In genomic region chr7:27574124-27574880, GRCm38 (mm10) we compare ENCODE assay signal across 14 mouse cellular contexts. TPM values are rescaled to one million over a fixed set of nuclear protein-coding genes. Genes with fewer than 3 reads are reported as not detected.
DNase-seq lines count a peak whose midpoint lies in the region; ATAC-seq and TF ChIP-seq lines count a peak whose summit lies in the region.
"Had no signal": no experiment of that assay in that cellular context is flagged by ENCODE, and none has a peak within 500 bp of the region (broad histone marks: within the 10 kb centered on the region; RNA-seq: fewer than 3 reads in every experiment).

No protein-coding gene starts in this region.

- in situ Hi-C loops in Patski (cut with MboI; ENCODE audit: low pct_unique_long_range_greater_than_20kb), result no loop called here

- POLR2A ChIA-PET in Patski (lab: Charles Lee), result interaction anchor here (1.0 kb wide), 1 partner anchor 12 kb away, joined by 3 read pairs; no protein-coding TSS in a partner anchor

- TF ChIP-seq CTCF in Patski (IDR thresholded peaks at IDR 0.05), result no peak

- H3K36me3 ChIP-seq in hindbrain, embryonic 16.5 days (ENCODE audit: control insufficient read depth, insufficient read depth, low read length), result peaks cover 26% of the 10 kb centered on the region

- no peak overlapping the region for H3K4me2 ChIP-seq in hindbrain, embryonic 16.5 days (ENCODE audit: low read length)
- H3K4me2 ChIP-seq: heart, embryonic 15.5 days; hindbrain, embryonic 13.5 days; liver, embryonic 11.5 days had no signal

- WGBS in hindbrain, embryonic 16.5 days, result 95% methylated on average over 14 of the region's 14 CpGs

- no peak overlapping the region for H3K4me3 ChIP-seq in hindbrain, embryonic 16.5 days (ENCODE audit: low read length)
- H3K4me3 ChIP-seq: heart, embryonic 15.5 days; hindbrain, embryonic 13.5 days had no signal

- CTCF ChIA-PET in Patski (lab: Charles Lee), result interaction anchor here (1.2 kb wide), 1 partner anchor 19 kb away, joined by 3 read pairs; no protein-coding TSS in a partner anchor

- no peaks in the 10 kb centered on the region for H3K4me1 ChIP-seq in hindbrain, embryonic 16.5 days (ENCODE audit: control insufficient read depth, insufficient read depth, low read depth, low read length)
- H3K4me1 ChIP-seq: heart, embryonic 15.5 days; hindbrain, embryonic 13.5 days had no signal

- H3K9ac ChIP-seq in hindbrain, embryonic 16.5 days (ENCODE audit: low read depth, low read length), result no peak overlapping the region
- H3K9ac ChIP-seq: heart, embryonic 15.5 days; hindbrain, embryonic 13.5 days had no signal

- peak; percentile 64 for ATAC-seq in Patski
- ATAC-seq in megakaryocyte, adult 5-6 weeks (ENCODE audit: poor library complexity, severe bottlenecking), result peak; percentile 61
- no peak for ATAC-seq in hindbrain, embryonic 16.5 days

- no peaks in the 10 kb centered on the region for H3K9me3 ChIP-seq in hindbrain, embryonic 16.5 days (ENCODE audit: control insufficient read depth, low read length)
- H3K9me3 ChIP-seq: heart, embryonic 15.5 days; hindbrain, embryonic 13.5 days had no signal

- DNase-seq in 3134 (ENCODE audit: extremely low read depth, insufficient read length, low spot score), result peak; percentile 80
- peak; percentile 92 for DNase-seq in 416B (ENCODE audit: low read depth)
- DNase-seq in Patski (ENCODE audit: low read depth, low spot score), result no peak
- DNase-seq in spleen, postnatal 36 days (ENCODE audit: low spot score in 2 of 2), result no peak
- no peak for DNase-seq in right cerebral cortex, postnatal 14 days
- DNase-seq: embryo, embryonic 11 days; kidney, adult 2 months; lung, postnatal 4 days; thymus, postnatal 4 days had no signal

- H3K27me3 ChIP-seq in Patski, result no peaks in the 10 kb centered on the region
- no peaks in the 10 kb centered on the region for H3K27me3 ChIP-seq in hindbrain, embryonic 16.5 days (replicated peaks; ENCODE audit: control insufficient read depth, insufficient read depth, low read length)
- H3K27me3 ChIP-seq: heart, embryonic 15.5 days; hindbrain, embryonic 13.5 days had no signal

- no peak overlapping the region for H3K27ac ChIP-seq in hindbrain, embryonic 16.5 days (ENCODE audit: low read depth, low read length)
- H3K27ac ChIP-seq: heart, embryonic 15.5 days; hindbrain, embryonic 13.5 days had no signal

RNA-seq across cellular contexts. Expression of gene Akt2, which starts 17.1 kb away (rescaled TPM):
- polyA plus RNA-seq in Patski (2021), result 71.9 TPM
- 40.2 TPM in 2 replicates for total RNA-seq in megakaryocyte, adult 5-6 weeks (2015)
- total RNA-seq in megakaryocyte, adult 5-6 weeks (2017), result 53.8 and 55.7 TPM in 2 replicates
- 63.0 and 72.9 TPM in 2 replicates for polyA plus RNA-seq in hindbrain, embryonic 16.5 days (2015; fragmentation: Nextera tagmentation; extraction: Ambion mirVana)

RNA-seq across cellular contexts. Expression of gene 2310022A10Rik, which starts 21.3 kb away (rescaled TPM):
- 13.6 TPM for polyA plus RNA-seq in Patski (2021)
- total RNA-seq in megakaryocyte, adult 5-6 weeks (2015), result 9.4 and 9.9 TPM in 2 replicates
- total RNA-seq in megakaryocyte, adult 5-6 weeks (2017), result 3.3 and 7.2 TPM in 2 replicates
- polyA plus RNA-seq in hindbrain, embryonic 16.5 days (2015; fragmentation: Nextera tagmentation; extraction: Ambion mirVana), result 33.7 and 35.7 TPM in 2 replicates

RNA-seq across cellular contexts. Expression of gene Pld3, which starts 21.3 kb away (rescaled TPM):
- 148 TPM for polyA plus RNA-seq in Patski (2021)
- 7.7 and 19.6 TPM in 2 replicates for total RNA-seq in megakaryocyte, adult 5-6 weeks (2015)
- 6.6 and 8.0 TPM in 2 replicates for total RNA-seq in megakaryocyte, adult 5-6 weeks (2017)
- polyA plus RNA-seq in hindbrain, embryonic 16.5 days (2015; fragmentation: Nextera tagmentation; extraction: Ambion mirVana), result 231 and 263 TPM in 2 replicates

RNA-seq across cellular contexts. Expression of gene Hipk4, which starts 51.2 kb away (rescaled TPM):
- polyA plus RNA-seq in Patski (2021), result 0.95 TPM
- not detected in 2 replicates for total RNA-seq in megakaryocyte, adult 5-6 weeks (2015)
- total RNA-seq in megakaryocyte, adult 5-6 weeks (2017), result not detected in 2 replicates
- 1.4 and 1.5 TPM in 2 replicates for polyA plus RNA-seq in hindbrain, embryonic 16.5 days (2015; fragmentation: Nextera tagmentation; extraction: Ambion mirVana)

Comparison
In these comparisons a context has a peak if more than half of its experiments do, and no peak if none do; other contexts are left out.
1. DNase-seq: peak in 3134 (single experiment) and 416B (single experiment); none in Patski (single experiment), spleen, postnatal 36 days (0 of 2) and right cerebral cortex, postnatal 14 days (single experiment).